Mouse (Mus musculus) bone marrow macrophage, adult 2 months (primary cell): ENCODE results near the gene Setd1a. TPM values are rescaled to one million over a fixed set of nuclear protein-coding genes. Genes with fewer than 3 reads are reported as not detected.
A peak's percentile ranks its signal among the peaks of the same experiment; 100 is the strongest.
"Not testable (repeated sequence)": the region's sequence is repeated elsewhere in the genome, so short reads cannot be mapped to it uniquely, and the experiment has no call there.

Experiments used
- H3K27ac ChIP-seq: 2 replicates; pipeline ENCODE4 v1.5.1; 2012; ENCODE audit warnings: low read depth, low read length; ENCODE audit not compliant: insufficient read depth
- H3K4me1 ChIP-seq: 2 replicates; pipeline ENCODE4 v1.6.1; 2012; ENCODE audit warnings: low read length; ENCODE audit not compliant: control insufficient read depth, insufficient read depth
- H3K4me3 ChIP-seq: 2 replicates; pipeline ENCODE4 v1.5.1; 2012; ENCODE audit warnings: mild to moderate bottlenecking, low read length, moderate library complexity; ENCODE audit not compliant: insufficient read depth
- CTCF ChIP-seq: IDR thresholded peaks from 2 replicates; pipeline ENCODE4 v1.5.1; 2012; ENCODE audit warnings: low read depth, mild to moderate bottlenecking, low read length, moderate library complexity
- POLR2A ChIP-seq: IDR thresholded peaks from 2 replicates; pipeline ENCODE4 v1.6.1; 2012; ENCODE audit warnings: mild to moderate bottlenecking, low read depth, low read length, borderline replicate concordance
- polyA plus RNA-seq: library from polyadenylated mRNA; stranded (reverse); fragments of >200 nt; gene quantifications from 2 replicates; pipeline ENCODE4 v1.2.4, GENCODE M21; 2012; ENCODE audit not compliant: missing spikeins, insufficient read depth, insufficient read length

Gene Setd1a
- polyA plus RNA-seq, 1 experiment: 30.1 TPM

DNA sequence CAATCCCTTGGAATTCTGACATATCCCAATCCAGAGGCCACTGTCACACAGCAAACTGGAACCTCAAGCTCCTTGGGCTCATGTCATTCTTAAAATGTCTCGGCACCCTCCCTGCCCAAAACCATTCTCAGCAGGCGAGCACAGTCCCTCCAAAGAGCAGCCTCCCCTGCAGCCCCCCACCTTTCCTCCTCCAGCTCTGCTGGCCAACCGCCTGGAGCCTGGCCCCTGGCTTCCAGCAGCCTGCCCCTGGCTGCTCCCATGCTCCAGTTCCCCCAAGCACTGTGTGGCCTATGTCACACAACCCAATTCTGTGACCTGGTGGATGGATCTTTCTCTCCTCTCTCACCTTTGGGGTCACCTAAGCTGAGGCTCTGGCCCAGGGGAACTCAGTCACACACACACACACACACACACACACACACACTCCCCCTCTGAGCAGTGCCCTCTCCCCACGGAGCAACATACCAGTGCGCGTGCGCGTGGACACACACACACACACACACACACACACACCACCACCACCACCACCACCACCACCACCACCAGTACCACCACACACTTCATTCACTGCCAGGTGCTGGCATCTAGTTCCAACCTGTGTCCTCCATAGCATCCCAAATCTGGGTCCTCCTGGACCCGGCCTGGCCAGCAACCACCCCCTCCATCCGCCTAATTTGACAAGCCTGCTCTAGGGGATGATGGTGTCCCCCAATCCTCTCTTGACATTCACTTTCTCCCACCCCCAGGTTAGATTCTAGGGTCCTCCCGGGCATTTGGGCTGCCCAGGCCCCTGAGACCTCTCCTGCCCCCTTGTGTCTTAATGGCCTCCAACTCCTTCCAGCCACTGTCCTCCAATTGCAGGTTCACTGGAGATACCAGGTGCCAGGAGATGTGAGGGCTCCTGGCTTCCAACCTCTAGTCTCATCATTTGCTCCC is 47.0 kb downstream of the Setd1a start:
- H3K4me3 ChIP-seq: no peak overlapping the region
- H3K4me1 ChIP-seq: peaks cover 6% of the 10 kb centered on the region; the same call in 1 of the 2 replicates
- no peak for TF ChIP-seq CTCF

DNA sequence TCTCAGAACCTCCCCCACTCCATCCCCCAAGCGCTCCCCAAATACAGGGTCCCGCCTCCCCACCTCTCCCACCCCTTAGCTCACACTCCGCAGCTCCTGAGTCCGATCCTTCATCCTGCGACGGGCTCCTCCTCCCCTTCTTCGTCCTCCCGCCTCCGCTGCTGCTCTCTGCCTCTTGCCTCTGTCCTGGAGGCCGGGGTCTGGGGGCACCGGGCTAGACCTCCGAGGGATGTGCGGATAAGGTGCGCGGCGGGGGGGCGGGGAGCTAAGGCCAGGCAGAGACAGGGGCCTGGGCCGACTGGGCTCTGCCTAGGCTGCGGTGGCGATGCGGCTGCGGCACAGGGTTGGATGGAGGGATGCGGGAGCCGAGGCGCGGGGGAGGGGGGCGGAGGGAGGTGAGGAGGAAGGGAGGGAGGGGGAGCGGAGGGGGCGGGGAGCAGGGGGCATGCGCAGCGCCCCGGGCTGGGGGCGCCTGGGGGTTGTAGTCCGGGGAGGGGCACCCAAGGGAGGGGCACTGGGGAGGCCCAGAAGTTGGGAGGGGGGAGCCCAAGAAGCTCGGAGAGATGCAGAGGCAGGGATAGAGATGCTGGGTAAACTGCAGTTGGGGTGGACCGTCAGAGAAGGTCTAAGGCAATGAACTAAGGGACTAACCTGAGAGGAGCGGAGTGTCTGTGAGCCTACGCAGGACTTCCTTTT is 47.9 kb downstream of the Setd1a start, which contains the start of the genes Stx4a and Stx1b:
Gene Stx4a, plus strand, starts transcription at position 119 of the 696 bp plus-strand sequence.
Gene Stx1b, minus strand, starts transcription at position 374 of the 696 bp plus-strand sequence.
- H3K4me1 ChIP-seq: peaks cover 6% of the 10 kb centered on the region; the same call in 1 of the 2 replicates
- H3K4me3 ChIP-seq: no peak within 1 kb of the TSS
- TF ChIP-seq CTCF (no peak), POLR2A (no peak)
- H3K27ac ChIP-seq: no peak within 1 kb of the TSS

More for the DNA sequence above, 47.0 kb downstream of the Setd1a start:
- H3K27ac ChIP-seq: no peak overlapping the region

- no peak for TF ChIP-seq POLR2A
- no peak for TF ChIP-seq CTCF
- Histone ChIP-seq H3K4me3 (no peak overlapping the region), H3K27ac (no peak overlapping the region), H3K4me1 (no peaks in the 10 kb centered on the region)
These were observed 59.1 kb downstream of the Setd1a start for GRCm38 (mm10) chr7:127835550-127835949.

DNA sequence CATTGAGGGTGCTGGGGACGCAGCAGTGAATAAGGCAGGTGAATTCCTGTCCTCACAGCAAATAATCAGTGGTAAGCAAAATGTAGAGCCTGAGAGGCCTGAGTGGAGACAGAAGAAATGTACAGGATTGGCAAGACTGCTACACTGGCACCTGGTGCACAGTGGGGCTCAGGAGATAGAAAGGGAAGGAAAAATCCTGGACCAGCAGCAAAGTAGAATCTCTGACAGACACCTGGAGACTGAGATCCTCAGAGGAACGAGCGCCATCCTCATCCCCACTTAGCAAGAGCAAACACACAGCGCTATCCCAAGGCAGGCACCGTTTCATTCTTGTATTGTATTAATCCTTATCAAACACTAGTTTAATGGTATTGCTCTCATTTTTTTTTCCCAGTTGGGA is 61.0 kb downstream of the Setd1a start:
- TF ChIP-seq POLR2A: no peak
- no peak for TF ChIP-seq CTCF
- peaks cover 4% of the 10 kb centered on the region; the same call in 1 of the 2 replicates for H3K4me1 ChIP-seq
- H3K4me3 ChIP-seq: no peak overlapping the region
- H3K27ac ChIP-seq: no peak overlapping the region

- not testable (repeated sequence) for H3K4me3 ChIP-seq, H3K27ac ChIP-seq, H3K4me1 ChIP-seq
These were observed 61.4 kb downstream of the Setd1a start for GRCm38 (mm10) chr7:127837878-127838277.

GRCm38 (mm10) chr7:127840031-127840430 is 63.6 kb downstream of the Setd1a start:
- peaks cover 10% of the 10 kb centered on the region for H3K4me1 ChIP-seq
- not testable (repeated sequence) for H3K4me3 ChIP-seq
- H3K27ac ChIP-seq: peak overlapping the region; percentile 98; the same call in 1 of the 2 replicates

DNA sequence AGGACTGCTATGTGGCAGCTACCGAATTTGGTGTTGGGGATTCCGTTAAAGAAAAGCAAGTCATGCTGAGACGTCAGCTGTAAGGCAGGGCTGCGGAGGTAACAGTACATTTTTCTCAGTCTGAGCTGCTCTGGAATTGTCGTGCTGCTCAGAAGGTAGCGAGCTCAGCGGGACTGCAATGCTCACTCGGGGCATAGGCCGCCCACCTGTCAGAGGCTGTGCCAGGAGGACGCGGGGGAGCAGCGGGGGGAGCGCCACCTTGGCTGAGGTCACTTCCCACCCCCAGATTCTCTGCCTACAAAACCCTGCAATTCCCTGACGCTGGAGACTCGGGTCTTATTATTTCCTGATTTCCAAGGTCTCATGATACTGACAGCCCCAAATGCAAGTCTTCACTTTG is 64.4 kb downstream of the Setd1a start:
- Histone ChIP-seq H3K4me3 (peak overlapping the region; percentile 69), H3K27ac (peak overlapping the region; percentile 98), H3K4me1 (peaks cover 10% of the 10 kb centered on the region)
- TF ChIP-seq CTCF: no peak
- no peak for TF ChIP-seq POLR2A

DNA sequence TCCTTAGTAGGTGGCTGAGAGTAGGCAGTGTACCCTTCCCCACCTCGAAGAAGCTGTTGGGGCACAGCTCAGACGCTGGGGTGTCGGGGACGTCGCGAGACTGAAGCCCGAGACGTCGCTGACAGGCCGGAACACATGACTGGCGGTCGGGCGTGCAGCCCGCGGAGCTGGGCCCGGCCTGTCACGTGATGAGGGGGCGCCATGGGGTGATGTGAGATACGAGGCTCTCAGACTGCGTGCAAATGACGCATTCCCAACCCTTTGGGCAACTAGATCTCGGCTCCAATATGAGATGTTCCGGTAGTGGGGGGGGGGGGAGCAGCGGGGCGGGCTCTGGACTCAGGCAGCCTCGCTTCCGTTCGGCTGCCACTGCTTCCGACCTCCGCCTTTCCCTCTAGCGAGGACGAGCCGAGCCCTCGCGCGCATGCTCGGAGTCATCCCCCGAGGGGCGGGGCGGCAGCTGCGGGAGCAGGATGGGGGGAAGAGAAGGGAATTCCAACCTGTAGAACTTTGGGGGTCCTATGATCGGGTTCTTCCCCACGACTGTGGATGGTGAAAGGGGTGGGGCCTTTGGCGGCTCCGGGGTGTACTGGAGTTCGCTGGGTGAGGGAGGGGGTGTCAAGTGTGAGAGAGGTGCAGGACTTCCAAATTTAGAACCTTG is 65.0 kb downstream of the Setd1a start:
- H3K27ac ChIP-seq: peak overlapping the region; percentile 98
- peak overlapping the region; percentile 99 for H3K4me3 ChIP-seq
- no peak for TF ChIP-seq CTCF
- TF ChIP-seq POLR2A: no peak
- H3K4me1 ChIP-seq: peaks cover 10% of the 10 kb centered on the region

GRCm38 (mm10) chr7:127842001-127842718 is 65.7 kb downstream of the Setd1a start:
- no peak for TF ChIP-seq POLR2A
- no peak for TF ChIP-seq CTCF
- Histone ChIP-seq H3K4me1 (peaks cover 10% of the 10 kb centered on the region), H3K27ac (peak overlapping the region; percentile 98), H3K4me3 (peak overlapping the region; percentile 99)

Other genes with a start within 250 kb of the Setd1a start
- gene Tmem265, start 215.3 kb upstream of the Setd1a start, polyA plus RNA-seq: 3.4 and 10.8 TPM in 2 replicates
- gene Phkg2, start 203.3 kb upstream of the Setd1a start, polyA plus RNA-seq: 64.7 and 68.4 TPM in 2 replicates
- 2.7 and 2.9 TPM in 2 replicates for gene Ccdc189, start 188.1 kb upstream of the Setd1a start, polyA plus RNA-seq
- gene Rnf40, start 187.9 kb upstream of the Setd1a start, polyA plus RNA-seq: 42.3 and 44.5 TPM in 2 replicates
- 11.2 and 11.4 TPM in 2 replicates for gene Zfp629, start 160.9 kb upstream of the Setd1a start, polyA plus RNA-seq
- 30.4 and 40.0 TPM in 2 replicates for gene Bcl7c, start 67.7 kb upstream of the Setd1a start, polyA plus RNA-seq
- gene Ctf1, start 63.9 kb upstream of the Setd1a start, polyA plus RNA-seq: not detected in 2 replicates
- gene Ctf2, start 44.5 kb upstream of the Setd1a start, polyA plus RNA-seq: not detected in 2 replicates
- gene Fbxl19, start 32.1 kb upstream of the Setd1a start, polyA plus RNA-seq: 11.9 and 16.5 TPM in 2 replicates
- gene Orai3, start 6.9 kb upstream of the Setd1a start, polyA plus RNA-seq: 44.2 and 45.8 TPM in 2 replicates
- not detected in 2 replicates for gene Gm49388, start 8.9 kb downstream of the Setd1a start, polyA plus RNA-seq
- gene Hsd3b7, start 23.9 kb downstream of the Setd1a start, polyA plus RNA-seq: 43.4 and 47.9 TPM in 2 replicates
- 152 and 168 TPM in 2 replicates for gene Stx4a, start 47.6 kb downstream of the Setd1a start, polyA plus RNA-seq
- not detected in 2 replicates for gene Stx1b, start 47.9 kb downstream of the Setd1a start, polyA plus RNA-seq
- 14.7 and 16.7 TPM in 2 replicates for gene Zfp646, start 99.6 kb downstream of the Setd1a start, polyA plus RNA-seq
- 8.0 and 9.8 TPM in 2 replicates for gene Zfp668, start 100.2 kb downstream of the Setd1a start, polyA plus RNA-seq
- gene Prss53, start 114.3 kb downstream of the Setd1a start, polyA plus RNA-seq: 0.86 and 1.0 TPM in 2 replicates
- gene Gm21974, start 118.8 kb downstream of the Setd1a start, polyA plus RNA-seq: not detected in 2 replicates
- gene Vkorc1, start 118.9 kb downstream of the Setd1a start, polyA plus RNA-seq: 93.3 and 116 TPM in 2 replicates
- gene Bckdk, start 127.4 kb downstream of the Setd1a start, polyA plus RNA-seq: 50.9 and 73.8 TPM in 2 replicates
- gene Kat8, start 135.8 kb downstream of the Setd1a start, polyA plus RNA-seq: 23.7 and 29.1 TPM in 2 replicates
- not detected in 2 replicates for gene Prss8, start 153.4 kb downstream of the Setd1a start, polyA plus RNA-seq
- gene Prss36, start 170.1 kb downstream of the Setd1a start, polyA plus RNA-seq: 1.7 and 2.6 TPM in 2 replicates
- gene Fus, start 190.8 kb downstream of the Setd1a start, polyA plus RNA-seq: 318 and 323 TPM in 2 replicates
- gene Pycard, start 217.2 kb downstream of the Setd1a start, polyA plus RNA-seq: 126 and 140 TPM in 2 replicates
- not detected in 2 replicates for gene Trim72, start 227.3 kb downstream of the Setd1a start, polyA plus RNA-seq